Mouse (Mus musculus) lung, postnatal 0 days (tissue): ENCODE measurements around the gene Slc26a11.

Experiments used
- CTCF ChIP-seq: IDR thresholded peaks from 2 replicates; pipeline ENCODE4 v1.5.1; 2016; ENCODE audit warnings: antibody characterized with exemption, mild to moderate bottlenecking
- EP300 ChIP-seq: IDR thresholded peaks from 2 replicates; pipeline ENCODE4 v1.6.1; 2016; ENCODE audit warnings: antibody characterized with exemption, mild to moderate bottlenecking, control low read depth

DNA sequence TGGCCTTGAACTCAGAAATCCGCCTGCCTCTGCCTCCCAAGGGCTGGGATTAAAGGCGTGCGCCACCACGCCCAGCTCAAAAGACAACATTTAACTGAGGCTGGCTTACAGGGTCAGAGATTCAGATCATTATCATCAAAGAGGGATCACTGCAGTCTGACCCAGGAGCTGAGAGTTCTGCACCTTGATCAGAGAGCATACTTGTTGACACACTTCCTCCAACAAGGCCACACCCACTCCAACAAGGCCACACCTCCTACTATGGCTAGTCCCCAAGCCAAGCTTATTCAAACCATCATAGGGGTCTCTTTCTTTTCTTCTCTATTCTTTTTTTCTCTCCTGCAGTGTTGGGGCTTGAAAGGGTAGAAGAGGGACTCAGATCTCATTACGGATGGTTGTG, 30.9 kb downstream of the Slc26a11 start:
- TF ChIP-seq EP300 = no peak
- TF ChIP-seq CTCF = no peak
